Mouse (Mus musculus) megakaryocyte, adult 5-6 weeks (primary cell): ENCODE results near the gene Kat6b. TPM values are rescaled to one million over a fixed set of nuclear protein-coding genes. Genes with fewer than 3 reads are reported as not detected.

ENCODE experiments used
- ATAC-seq: 2 replicates; pipeline ENCODE4 v1.8.0; 2016; ENCODE audit warnings: mild to moderate bottlenecking, inconsistent platforms; ENCODE audit not compliant: poor library complexity, severe bottlenecking
- total RNA-seq, 2 experiments: library from RNA; stranded (forward) in 1 of 2; stranded (reverse) in 1 of 2; fragments of 153-499, 151-499 nt in 1 of 2; fragments of 221-1000, 200-1000 nt in 1 of 2; gene quantifications; 2 replicates each; pipeline versions ENCODE4 v1.2.3 to v1.2.4; 2015 to 2017

Gene Kat6b
- total RNA-seq, 2 experiments from 2014 or later: 6.1 to 12.9 TPM

GRCm38 (mm10) chr14:21522312-21522978 is 41.2 kb downstream of the Kat6b start:
- no peak for ATAC-seq

GRCm38 (mm10) chr14:21523234-21523633 is 42.0 kb downstream of the Kat6b start:
- no peak for ATAC-seq

DNA sequence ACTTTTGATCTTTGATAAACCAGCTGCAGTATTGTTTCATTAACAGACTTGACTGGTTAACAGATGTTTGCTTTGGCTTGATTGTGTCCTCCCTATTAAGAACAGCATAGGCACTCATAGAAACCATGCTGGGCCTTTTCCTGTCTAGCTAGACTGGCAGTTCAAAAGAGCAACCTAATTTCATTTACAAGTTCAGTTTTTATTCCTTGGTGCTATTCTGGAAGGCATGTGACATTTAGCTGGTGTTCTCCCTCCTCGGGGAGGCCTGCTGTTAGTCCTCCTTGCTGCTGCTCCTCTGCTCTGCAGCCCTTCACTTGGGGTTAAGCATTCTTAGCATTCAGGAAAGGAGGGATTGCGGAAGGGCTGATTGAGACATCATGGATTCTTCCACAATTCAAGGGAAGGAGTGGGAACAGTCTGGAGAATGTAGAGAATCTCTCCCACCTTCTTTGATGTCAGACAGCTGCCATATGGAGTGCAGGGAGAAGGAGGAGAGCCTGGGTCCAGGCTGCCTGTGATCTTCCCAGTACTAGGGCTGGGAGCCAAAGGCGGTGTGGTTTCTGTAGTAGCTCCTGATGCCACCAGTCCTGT is 42.7 kb downstream of the Kat6b start:
- no peak for ATAC-seq

GRCm38 (mm10) chr14:21525674-21526073 is 44.4 kb downstream of the Kat6b start:
- ATAC-seq: no peak

GRCm38 (mm10) chr14:21533566-21533965 is 52.3 kb downstream of the Kat6b start:
- no peak for ATAC-seq

GRCm38 (mm10) chr14:21534066-21534465 is 52.8 kb downstream of the Kat6b start:
- ATAC-seq: no peak

GRCm38 (mm10) chr14:21534542-21535272 is 53.5 kb downstream of the Kat6b start:
- no peak for ATAC-seq

GRCm38 (mm10) chr14:21536485-21537181 is 55.4 kb downstream of the Kat6b start:
- ATAC-seq: no peak

- ATAC-seq: no peak
These were observed 56.6 kb downstream of the Kat6b start for GRCm38 (mm10) chr14:21537838-21538237.

- peak; percentile 43; the same call in 1 of the 2 replicates for ATAC-seq
These were observed 58.5 kb downstream of the Kat6b start for GRCm38 (mm10) chr14:21539731-21540130.

DNA sequence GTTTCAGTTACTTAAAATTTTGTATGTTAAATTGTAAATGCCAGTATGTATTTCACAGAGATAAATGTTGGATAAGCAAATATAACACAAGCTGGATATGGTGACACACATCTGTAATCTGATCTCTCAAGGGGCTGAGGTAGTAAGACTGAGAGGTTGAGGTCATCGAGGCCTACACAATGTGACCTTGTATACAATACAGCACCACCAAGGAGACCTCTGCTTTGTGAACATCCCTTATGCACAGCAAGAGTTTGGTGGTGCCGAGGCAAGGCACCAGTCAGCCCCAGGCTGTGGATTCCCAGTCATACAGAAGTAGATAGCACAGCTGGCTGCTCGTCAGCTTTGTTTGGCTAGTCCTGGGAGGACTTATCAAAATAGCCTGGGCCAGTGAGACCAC is 59.1 kb downstream of the Kat6b start:
- no peak for ATAC-seq

GRCm38 (mm10) chr14:21545529-21545928 is 64.3 kb downstream of the Kat6b start:
- no peak for ATAC-seq

DNA sequence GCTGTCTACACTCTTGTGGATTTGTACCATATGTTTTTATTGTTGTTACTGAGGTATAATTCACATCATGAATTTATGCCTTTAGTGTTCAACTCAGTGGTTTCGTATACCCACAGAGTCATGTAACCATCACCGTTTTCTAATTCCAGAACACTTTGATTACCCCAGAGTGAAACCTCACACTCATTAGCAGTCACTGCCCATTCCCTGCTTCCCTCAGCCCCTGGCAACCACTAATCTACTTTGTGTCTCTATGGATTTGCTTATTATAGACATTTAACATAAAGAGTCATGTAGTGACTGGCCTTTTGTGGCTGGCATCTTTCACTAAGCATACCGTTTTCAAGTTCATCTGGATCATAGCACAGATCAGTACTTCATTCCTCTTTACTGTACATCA is 65.1 kb downstream of the Kat6b start:
- ATAC-seq: no peak

DNA sequence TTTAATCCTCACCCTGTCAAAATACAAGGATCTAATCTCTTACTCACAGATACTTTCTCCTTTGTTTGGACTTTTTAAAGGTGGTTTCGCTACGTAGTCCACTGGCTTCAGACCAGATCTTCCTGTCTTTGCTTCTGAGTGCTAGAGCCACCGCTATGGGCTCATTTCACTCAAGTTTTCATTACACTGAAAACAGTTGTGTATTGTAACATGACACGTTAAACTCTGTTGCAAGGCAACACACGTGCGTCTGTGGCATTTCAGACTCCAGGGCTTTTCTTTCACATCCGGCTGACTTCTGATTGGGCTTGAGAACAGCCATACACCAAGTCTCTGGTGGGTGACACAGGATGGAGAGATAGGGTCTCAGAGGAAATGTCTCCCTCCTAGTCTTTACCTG is 66.1 kb downstream of the Kat6b start:
- ATAC-seq: no peak

GRCm38 (mm10) chr14:21547965-21548364 is 66.7 kb downstream of the Kat6b start:
- no peak for ATAC-seq

DNA sequence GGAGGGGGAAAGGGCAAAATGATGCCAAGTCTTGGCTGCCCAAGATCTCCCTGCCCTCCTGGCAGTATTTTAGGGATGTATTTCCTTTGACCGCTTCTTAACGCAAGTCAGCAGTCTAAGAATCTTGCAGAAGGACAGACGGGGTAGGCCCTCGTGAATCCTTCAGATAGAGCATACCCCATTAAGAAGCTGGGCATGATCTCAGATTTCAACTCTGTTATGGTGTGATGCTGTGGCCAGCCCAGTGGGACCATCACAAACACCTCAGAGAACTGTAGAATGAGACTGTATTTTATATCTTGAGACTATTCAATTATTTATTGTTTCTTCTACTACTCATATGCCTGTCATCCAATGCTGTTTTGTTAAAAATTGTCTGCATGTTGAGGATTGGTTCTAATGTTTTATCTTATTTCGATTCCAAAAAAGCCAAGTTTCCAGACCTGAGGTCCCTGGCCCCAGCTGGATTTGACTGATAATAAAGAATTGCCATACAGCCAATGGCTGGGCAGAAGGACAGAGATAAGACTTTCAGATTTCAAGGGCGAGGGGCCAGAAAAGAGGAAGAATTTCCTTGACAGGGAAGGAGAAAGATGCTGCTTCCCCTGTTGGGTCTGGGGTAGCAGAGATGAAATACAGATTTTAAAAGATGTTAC is 67.8 kb downstream of the Kat6b start:
- no peak for ATAC-seq

DNA sequence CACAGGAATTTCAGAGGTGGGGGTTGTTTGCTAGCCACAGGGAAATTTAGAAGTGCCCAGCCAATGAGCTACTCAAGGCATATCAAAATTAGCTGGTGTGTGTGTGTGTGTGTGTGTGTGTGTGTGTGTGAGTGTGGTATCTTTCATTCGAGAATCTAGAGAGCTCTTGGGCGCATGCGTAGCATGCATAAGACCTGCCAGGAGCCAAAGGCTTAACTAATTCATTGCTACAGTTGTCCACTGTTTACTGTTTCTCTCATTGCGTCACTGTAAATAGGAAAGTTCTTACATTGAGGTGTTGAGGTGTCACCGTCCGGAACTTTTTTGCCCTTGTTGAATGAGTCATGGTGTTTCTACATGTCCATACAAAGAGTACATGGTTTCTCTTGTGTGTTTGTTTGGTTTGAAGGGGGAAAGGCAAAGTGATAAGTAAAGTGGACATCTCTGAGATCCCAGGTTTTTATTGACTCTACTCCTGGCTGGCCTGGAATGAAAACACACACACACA is 68.4 kb downstream of the Kat6b start:
- no peak for ATAC-seq

DNA sequence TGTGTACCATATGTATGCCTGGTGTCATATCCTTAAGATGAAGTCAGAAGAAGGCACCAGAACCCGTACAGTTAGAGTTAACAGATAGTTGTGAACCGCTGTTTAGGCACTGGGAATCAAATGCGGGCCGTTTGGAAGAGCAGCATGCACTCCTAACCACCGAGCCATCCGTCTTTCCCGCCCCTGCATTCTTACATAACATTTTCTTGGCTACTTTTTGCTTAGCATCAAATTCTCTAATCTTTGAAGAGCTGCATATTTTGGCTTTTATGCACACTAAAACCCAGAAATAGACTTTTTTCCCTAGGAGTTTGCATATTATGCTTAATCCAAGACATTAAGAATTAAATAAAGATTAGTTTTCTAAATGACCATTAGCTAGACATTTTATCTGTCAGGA is 69.3 kb downstream of the Kat6b start:
- no peak for ATAC-seq

DNA sequence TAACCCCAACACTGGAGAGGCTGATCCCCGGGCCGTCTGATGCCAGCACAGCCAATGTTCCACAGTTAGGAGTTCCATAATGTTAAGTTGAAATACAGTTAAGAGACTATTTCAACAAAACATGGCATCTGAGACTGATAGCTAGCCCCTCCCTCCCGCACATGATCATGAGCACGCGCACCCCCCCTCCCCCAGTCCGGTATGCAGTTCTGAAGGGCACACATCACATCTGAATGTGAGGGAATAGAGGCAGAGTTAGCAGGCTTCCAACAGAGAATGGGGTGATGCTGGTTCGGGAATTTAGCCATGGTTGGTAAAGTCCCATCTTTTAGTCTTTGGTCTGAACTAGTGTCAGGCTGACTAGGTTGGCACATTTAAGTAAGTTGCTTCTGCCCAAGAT is 70.4 kb downstream of the Kat6b start:
- no peak for ATAC-seq

DNA sequence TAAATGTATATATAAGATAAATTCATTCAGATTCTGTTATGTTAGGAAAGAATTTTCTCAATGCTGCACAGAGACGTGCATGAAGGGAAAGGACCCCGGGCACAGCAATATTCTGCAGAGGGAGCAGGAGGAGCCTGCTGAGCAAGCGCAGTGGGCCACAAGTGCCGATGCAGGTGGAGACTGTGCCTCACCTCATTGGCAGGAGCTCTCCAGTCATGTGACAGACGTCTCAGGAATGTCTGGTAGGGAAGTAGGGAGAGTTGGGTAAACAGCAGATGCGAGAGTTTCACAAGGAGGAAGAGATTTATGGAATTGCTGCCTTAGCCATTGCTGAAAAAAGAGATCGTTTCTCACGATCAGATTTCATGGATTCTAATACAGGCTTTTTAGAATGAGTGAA is 71.7 kb downstream of the Kat6b start:
- ATAC-seq: no peak

GRCm38 (mm10) chr14:21554046-21554445 is 72.8 kb downstream of the Kat6b start:
- no peak for ATAC-seq
